Mouse (Mus musculus): ENCODE measurements around the gene Casp2. TPM values are rescaled to one million over a fixed set of nuclear protein-coding genes. Genes with fewer than 3 reads are reported as not detected.

Casp2 gene
- polyA plus RNA-seq, 1 experiment from 2014 or later = 75.9 TPM

- no peak for ATAC-seq (ENCODE audit: insufficient number of reproducible peaks, insufficient read depth, low FRiP score, low TSS enrichment, low read depth)
- Histone ChIP-seq H3K9me3 (no peaks in the 10 kb centered on the region), H3K4me1 (replicated peaks) (no peaks in the 10 kb centered on the region; the same call in 1 of the 2 replicates), H3K4me2 (no peak overlapping the region), H3K27me3 (peaks cover 15% of the 10 kb centered on the region), H3K4me3 (replicated peaks) (no peak overlapping the region), H3K9ac (replicated peaks) (no peak overlapping the region), H3K36me3 (no peaks in the 10 kb centered on the region), H3K27ac (no peak overlapping the region)
- 12% methylated on average over 8 of the region's 8 CpGs for WGBS
Observed at GRCm38 (mm10) chr6:42247173-42247572, 17.6 kb upstream of the Casp2 start.

- H3K4me2 ChIP-seq = no peak overlapping the region
- H3K27ac ChIP-seq = no peak overlapping the region
- H3K4me3 ChIP-seq (replicated peaks) = no peak overlapping the region
- no peak overlapping the region for H3K9ac ChIP-seq (replicated peaks)
- peaks cover 15% of the 10 kb centered on the region for H3K27me3 ChIP-seq
- no peaks in the 10 kb centered on the region for H3K36me3 ChIP-seq
- H3K9me3 ChIP-seq = no peaks in the 10 kb centered on the region
- 88% methylated on average over 1 of the region's 1 CpGs for WGBS
- H3K4me1 ChIP-seq (replicated peaks) = no peaks in the 10 kb centered on the region; the same call in 1 of the 2 replicates
- no peak for ATAC-seq (ENCODE audit: insufficient number of reproducible peaks, insufficient read depth, low FRiP score, low TSS enrichment, low read depth)
Observed at GRCm38 (mm10) chr6:42247981-42248380, 16.8 kb upstream of the Casp2 start.

- no peak for ATAC-seq (ENCODE audit: insufficient number of reproducible peaks, insufficient read depth, low FRiP score, low TSS enrichment, low read depth)
- Histone ChIP-seq H3K27ac (no peak overlapping the region), H3K9me3 (no peaks in the 10 kb centered on the region), H3K36me3 (no peaks in the 10 kb centered on the region), H3K4me2 (no peak overlapping the region), H3K9ac (replicated peaks) (no peak overlapping the region), H3K4me1 (replicated peaks) (no peaks in the 10 kb centered on the region), H3K4me3 (replicated peaks) (no peak overlapping the region), H3K27me3 (peaks cover 7% of the 10 kb centered on the region)
- WGBS = 84% methylated on average over 4 of the region's 4 CpGs
Observed at GRCm38 (mm10) chr6:42251791-42252190, 13.0 kb upstream of the Casp2 start.

DNA sequence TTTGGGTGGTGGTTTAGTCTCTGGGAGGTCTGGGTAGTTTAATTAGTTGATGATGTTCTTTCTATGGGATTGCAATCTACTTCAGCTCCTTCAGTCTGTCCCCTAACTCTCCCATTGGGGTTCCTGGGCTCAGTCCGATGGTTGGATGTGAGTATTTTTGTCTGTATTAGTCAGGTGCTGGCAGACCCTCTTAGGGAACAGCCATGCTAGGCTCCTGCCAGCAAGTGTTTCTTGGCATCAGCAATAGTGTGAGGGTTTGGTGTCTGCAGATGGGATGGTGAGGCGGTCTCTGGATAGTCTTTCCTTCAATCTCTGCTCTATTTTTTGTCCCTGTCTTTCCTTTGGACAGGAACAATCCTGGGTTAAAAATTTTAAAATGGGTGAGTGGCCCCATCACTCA is 11.7 kb upstream of the Casp2 start:
- H3K27me3 ChIP-seq = no peaks in the 10 kb centered on the region
- no peaks in the 10 kb centered on the region for H3K36me3 ChIP-seq
- no peak overlapping the region for H3K4me3 ChIP-seq (replicated peaks)
- H3K4me1 ChIP-seq (replicated peaks) = no peaks in the 10 kb centered on the region
- ATAC-seq (ENCODE audit: insufficient number of reproducible peaks, insufficient read depth, low FRiP score, low TSS enrichment, low read depth) = no peak
- 82% methylated on average over 2 of the region's 2 CpGs for WGBS
- H3K9me3 ChIP-seq = no peaks in the 10 kb centered on the region
- no peak overlapping the region for H3K27ac ChIP-seq
- H3K4me2 ChIP-seq = no peak overlapping the region
- H3K9ac ChIP-seq (replicated peaks) = no peak overlapping the region

- no peaks in the 10 kb centered on the region for H3K9me3 ChIP-seq
- no peak overlapping the region for H3K27ac ChIP-seq
- H3K4me3 ChIP-seq (replicated peaks) = no peak overlapping the region
- H3K27me3 ChIP-seq = no peaks in the 10 kb centered on the region
- no peak overlapping the region for H3K4me2 ChIP-seq
- no peak overlapping the region for H3K9ac ChIP-seq (replicated peaks)
- H3K36me3 ChIP-seq = no peaks in the 10 kb centered on the region
- WGBS = 18% methylated on average over 11 of the region's 11 CpGs
- ATAC-seq (ENCODE audit: insufficient number of reproducible peaks, insufficient read depth, low FRiP score, low TSS enrichment, low read depth) = no peak
- H3K4me1 ChIP-seq (replicated peaks) = no peaks in the 10 kb centered on the region
Observed at GRCm38 (mm10) chr6:42257303-42257863, 7.4 kb upstream of the Casp2 start.

DNA sequence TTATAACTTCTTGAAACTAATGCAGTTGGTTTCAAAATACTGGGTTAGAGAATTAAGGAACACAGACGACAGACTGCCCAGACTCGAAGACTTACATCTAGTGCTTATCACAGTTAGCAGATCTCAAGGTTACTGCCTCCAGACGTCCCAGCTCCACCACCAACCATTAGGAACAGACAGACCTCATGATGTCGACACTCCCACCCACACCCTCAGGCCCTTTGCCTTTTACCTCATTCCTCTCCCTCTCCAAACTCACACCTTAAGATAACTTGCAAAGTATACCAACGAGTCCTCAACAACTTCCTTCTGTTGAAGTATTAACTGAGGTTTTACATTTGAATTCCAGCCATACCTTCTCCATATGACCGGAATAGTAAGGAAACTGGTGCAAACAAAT is 4.4 kb upstream of the Casp2 start:
- Histone ChIP-seq H3K36me3 (no peaks in the 10 kb centered on the region), H3K9me3 (no peaks in the 10 kb centered on the region), H3K4me2 (no peak overlapping the region), H3K4me3 (replicated peaks) (no peak overlapping the region), H3K27ac (no peak overlapping the region), H3K4me1 (replicated peaks) (no peaks in the 10 kb centered on the region), H3K27me3 (no peaks in the 10 kb centered on the region), H3K9ac (replicated peaks) (no peak overlapping the region)
- 59% methylated on average over 6 of the region's 6 CpGs for WGBS
- no peak for ATAC-seq (ENCODE audit: insufficient number of reproducible peaks, insufficient read depth, low FRiP score, low TSS enrichment, low read depth)

DNA sequence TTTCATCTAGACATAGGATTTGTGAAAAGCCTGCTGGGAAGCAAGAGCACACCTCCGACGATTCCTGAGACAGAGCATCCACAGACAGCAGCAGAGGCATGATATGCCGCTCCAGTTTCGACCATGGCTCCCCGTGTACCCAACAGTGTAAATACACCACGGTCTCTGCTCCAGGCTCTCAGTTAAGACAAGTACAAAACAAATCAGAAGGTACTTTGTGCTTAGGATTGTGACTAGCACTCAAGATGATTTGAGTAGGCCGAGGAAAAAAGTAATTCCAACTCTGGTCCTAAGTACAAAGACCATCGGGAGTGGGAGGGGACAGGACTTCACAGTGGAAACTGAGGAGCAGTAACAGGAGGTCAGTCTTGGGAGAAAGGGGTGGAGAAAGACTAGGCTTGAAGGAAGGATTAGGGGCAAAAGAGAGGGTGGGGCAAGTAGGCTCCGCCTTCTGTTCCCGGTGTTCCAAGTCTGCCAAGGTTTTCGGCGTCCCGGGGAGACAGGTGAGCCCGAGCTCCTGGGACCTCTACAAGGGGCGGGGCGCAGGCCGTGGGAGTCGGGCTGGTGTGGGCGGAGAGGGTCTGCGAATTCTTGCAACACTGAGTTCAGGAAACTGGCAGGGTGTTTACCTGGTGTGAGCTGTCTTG is 3.1 kb upstream of the Casp2 start, which contains the start of gene Tmem139:
TSS of gene Tmem139 (plus strand) at position 447 of the 647 bp plus-strand sequence.
- no peaks in the 10 kb centered on the region for H3K36me3 ChIP-seq
- peak within 1 kb of the TSS; percentile 27 for H3K4me3 ChIP-seq (replicated peaks)
- H3K4me2 ChIP-seq = peak within 1 kb of the TSS; percentile 54
- peaks cover 5% of the 10 kb centered on the region; the same call in 1 of the 2 replicates for H3K4me1 ChIP-seq (replicated peaks)
- 14% methylated on average over 20 of the region's 20 CpGs for WGBS
- H3K9me3 ChIP-seq = no peaks in the 10 kb centered on the region
- peak within 1 kb of the TSS; percentile 40; the same call in 1 of the 2 replicates for H3K9ac ChIP-seq (replicated peaks)
- ATAC-seq (ENCODE audit: insufficient number of reproducible peaks, insufficient read depth, low FRiP score, low TSS enrichment, low read depth) = no peak
- H3K27ac ChIP-seq = no peak within 1 kb of the TSS
- H3K27me3 ChIP-seq = no peaks in the 10 kb centered on the region

GRCm38 (mm10) chr6:42265391-42266330 is 876 bp downstream of the Casp2 start:
- Histone ChIP-seq H3K4me3 (replicated peaks) (peak overlapping the region; percentile 75), H3K36me3 (peaks cover 36% of the 10 kb centered on the region), H3K4me1 (replicated peaks) (peaks cover 5% of the 10 kb centered on the region; the same call in 1 of the 2 replicates), H3K27ac (peak overlapping the region; percentile 94), H3K9me3 (no peaks in the 10 kb centered on the region), H3K4me2 (peak overlapping the region; percentile 86), H3K9ac (replicated peaks) (peak overlapping the region; percentile 92), H3K27me3 (no peaks in the 10 kb centered on the region)
- under 1% methylated on average over 21 of the region's 21 CpGs for WGBS
- no peak for ATAC-seq (ENCODE audit: insufficient number of reproducible peaks, insufficient read depth, low FRiP score, low TSS enrichment, low read depth)

DNA sequence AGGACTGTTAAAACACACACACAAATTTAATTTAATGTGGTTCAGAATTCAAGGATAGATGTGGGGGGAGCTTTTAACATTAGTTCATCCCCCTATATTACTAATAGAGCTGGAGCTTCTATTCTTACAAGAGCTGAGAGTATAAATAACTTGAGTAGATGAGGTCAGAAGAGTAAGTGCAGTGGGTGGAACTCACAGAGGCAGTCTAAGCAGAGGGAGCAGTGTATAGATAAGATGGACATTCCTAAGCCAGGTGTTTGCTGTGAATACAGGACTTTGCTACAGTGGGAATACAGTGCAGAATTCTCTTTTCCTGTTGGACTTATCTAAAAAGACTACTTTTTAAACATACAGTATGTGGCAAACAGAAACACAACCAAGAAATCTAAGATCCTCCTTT is 6.0 kb downstream of the Casp2 start:
- H3K27ac ChIP-seq = no peak overlapping the region
- peaks cover 5% of the 10 kb centered on the region; the same call in 1 of the 2 replicates for H3K4me1 ChIP-seq (replicated peaks)
- H3K9me3 ChIP-seq = no peaks in the 10 kb centered on the region
- peaks cover 82% of the 10 kb centered on the region for H3K36me3 ChIP-seq
- no peak for ATAC-seq (ENCODE audit: insufficient number of reproducible peaks, insufficient read depth, low FRiP score, low TSS enrichment, low read depth)
- H3K27me3 ChIP-seq = no peaks in the 10 kb centered on the region
- H3K9ac ChIP-seq (replicated peaks) = no peak overlapping the region
- H3K4me2 ChIP-seq = no peak overlapping the region
- no peak overlapping the region for H3K4me3 ChIP-seq (replicated peaks)

DNA sequence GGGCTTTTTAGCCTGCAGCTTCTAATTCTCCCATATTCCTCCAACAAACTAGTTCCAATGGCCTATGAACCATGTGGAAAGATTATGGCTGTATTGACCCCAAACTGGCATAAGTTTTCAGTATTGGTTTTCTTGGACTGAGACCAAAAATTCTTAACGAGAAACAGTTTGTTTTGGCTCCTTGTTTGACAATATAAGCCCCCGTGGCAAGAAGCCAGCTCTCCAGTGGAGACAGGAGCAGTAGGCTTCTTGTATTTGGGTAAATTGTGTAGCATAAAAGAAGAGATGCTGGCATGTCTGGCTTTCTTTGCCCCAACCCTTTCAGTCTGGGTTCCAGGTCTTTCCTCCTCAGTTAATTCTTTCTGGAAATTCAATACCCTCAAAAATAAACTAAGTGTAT is 11.4 kb downstream of the Casp2 start:
- Histone ChIP-seq H3K4me2 (no peak overlapping the region), H3K36me3 (peaks cover 93% of the 10 kb centered on the region), H3K4me3 (replicated peaks) (no peak overlapping the region), H3K9me3 (no peaks in the 10 kb centered on the region), H3K27me3 (no peaks in the 10 kb centered on the region), H3K27ac (no peak overlapping the region), H3K9ac (replicated peaks) (no peak overlapping the region), H3K4me1 (replicated peaks) (no peaks in the 10 kb centered on the region)
- no peak for ATAC-seq (ENCODE audit: insufficient number of reproducible peaks, insufficient read depth, low FRiP score, low TSS enrichment, low read depth)
- 54% methylated on average over 2 of the region's 2 CpGs for WGBS

- 74% methylated on average over 5 of the region's 5 CpGs for WGBS
- no peak overlapping the region for H3K4me3 ChIP-seq (replicated peaks)
- no peak; the same call in 1 of the 2 replicates for ATAC-seq (ENCODE audit: insufficient number of reproducible peaks, insufficient read depth, low FRiP score, low TSS enrichment, low read depth)
- H3K9ac ChIP-seq (replicated peaks) = no peak overlapping the region
- H3K4me1 ChIP-seq (replicated peaks) = no peaks in the 10 kb centered on the region
- no peak overlapping the region for H3K4me2 ChIP-seq
- no peak overlapping the region for H3K27ac ChIP-seq
- no peaks in the 10 kb centered on the region for H3K9me3 ChIP-seq
- H3K27me3 ChIP-seq = no peaks in the 10 kb centered on the region
- peaks cover 78% of the 10 kb centered on the region for H3K36me3 ChIP-seq
Observed at GRCm38 (mm10) chr6:42282865-42283528, 18.2 kb downstream of the Casp2 start.
